Mouse (Mus musculus): Measurements from ENCODE around the gene Dusp11.

GRCm38 (mm10) chr6:85969889-85970288 is 8.4 kb upstream of the Dusp11 start:
- TF ChIP-seq CTCF (IDR thresholded peaks at IDR 0.05; ENCODE audit: control insufficient read depth, insufficient read depth, insufficient read length) (no peak), USF1 (IDR thresholded peaks at IDR 0.05; ENCODE audit: low read depth) (peak; percentile 88), FOSL1 (IDR thresholded peaks at IDR 0.05; ENCODE audit: insufficient read depth, low read length, poor library complexity, severe bottlenecking) (peak; percentile 23)
